Mouse (Mus musculus): ENCODE measurements around the gene Dnaja2.

DNA sequence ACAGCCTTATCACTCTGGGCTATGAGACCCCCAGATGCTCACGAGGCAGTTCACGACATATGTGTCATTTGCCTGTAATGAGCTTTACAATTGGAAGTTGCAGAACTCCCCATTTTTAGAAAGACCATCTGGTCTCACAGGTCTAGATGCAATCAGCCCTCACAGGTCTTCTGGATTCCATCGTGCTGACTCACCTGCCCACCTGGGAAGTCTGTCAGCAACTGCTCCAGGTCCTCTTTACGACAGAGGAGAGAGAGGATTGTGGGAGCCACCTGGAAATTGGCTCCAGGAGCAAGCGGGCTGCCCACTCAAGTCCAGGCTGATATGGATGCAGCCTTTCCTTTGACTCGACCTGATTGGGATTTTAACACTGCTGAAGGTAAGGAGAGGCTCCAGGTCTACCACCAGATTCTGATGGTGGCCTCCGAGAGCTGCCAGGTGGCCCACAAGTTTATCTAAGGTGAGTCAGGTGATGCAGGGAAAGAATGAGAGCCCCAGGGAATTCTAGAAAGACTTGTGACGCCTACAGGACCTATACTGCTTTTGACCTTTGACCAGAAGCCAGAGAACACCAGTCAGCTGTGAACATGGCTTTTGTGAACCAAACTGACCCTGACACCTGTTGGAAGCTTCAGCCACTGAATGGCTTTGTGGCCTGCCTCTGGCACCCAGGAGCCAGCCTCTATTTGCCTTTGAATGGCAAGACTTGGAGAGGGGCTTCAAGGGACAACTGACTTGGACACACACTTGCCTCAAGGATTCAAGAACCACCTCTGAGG lies 42.5 kb upstream of the Dnaja2 start:
- TF ChIP-seq CTCF (IDR thresholded peaks at IDR 0.05; ENCODE audit: low read depth) (no peak), EP300 (optimal IDR thresholded peaks at IDR 0.05) (no peak)

Measured in stomach, postnatal 0 days (tissue).